In genomic region chr11:69118765-69119164, GRCm38 (mm10) we compare ENCODE assay signal across 8 mouse cellular contexts. TPM values are rescaled to one million over a fixed set of nuclear protein-coding genes. Genes with fewer than 3 reads are reported as not detected.
DNase-seq lines count a peak whose midpoint lies in the region; ATAC-seq and TF ChIP-seq lines count a peak whose summit lies in the region.

No protein-coding gene starts in this region.

- H3K9me3 ChIP-seq in forebrain, embryonic 11.5 days (ENCODE audit: control insufficient read depth, low read length), result no peaks in the 10 kb centered on the region
- no peaks in the 10 kb centered on the region for H3K9me3 ChIP-seq in lung, embryonic 16.5 days (ENCODE audit: control insufficient read depth, low read length)

- H3K27ac ChIP-seq in brown adipose tissue, adult 24 weeks (replicated peaks; ENCODE audit: low read depth, low read length), result no peak overlapping the region
- no peak overlapping the region for H3K27ac ChIP-seq in forebrain, embryonic 11.5 days (ENCODE audit: low read depth, low read length)
- H3K27ac ChIP-seq in layer of hippocampus, adult 2 months, result no peak overlapping the region
- H3K27ac ChIP-seq in lung, embryonic 16.5 days (ENCODE audit: low read length), result no peak overlapping the region; the same call in 1 of the 2 replicates

- no peak for ATAC-seq in forebrain, embryonic 11.5 days (replicated peaks; ENCODE audit: low FRiP score)
- ATAC-seq in lung, embryonic 16.5 days (ENCODE audit: low read depth), result no peak

- peak; percentile 90 for DNase-seq in CD8-positive naive resting alpha-beta T cell, adult 2 months (ENCODE audit: low read depth in 2 of 2, low spot score in 2 of 2)
- peak; percentile 92 for DNase-seq in forebrain, embryonic 11.5 days (ENCODE audit: low spot score)
- DNase-seq in heart, postnatal 36 days, result peak; percentile 92 to 96
- DNase-seq in layer of hippocampus, adult 2 months (ENCODE audit: low spot score in 2 of 2), result peak; percentile 88 to 96
- peak; percentile 84 for DNase-seq in ovary, postnatal 10 days (ENCODE audit: low spot score)
- peak; percentile 86 for DNase-seq in thymus, postnatal 14 days

- no peak overlapping the region; the same call in 1 of the 2 replicates for H3K9ac ChIP-seq in forebrain, embryonic 11.5 days (ENCODE audit: low read length)
- H3K9ac ChIP-seq in lung, embryonic 16.5 days (ENCODE audit: low read length), result 0 out of 2 replicates have a peak overlapping the region, but pooled peaks have one; percentile 5

- no peaks in the 10 kb centered on the region; the same call in 1 of the 2 replicates for H3K36me3 ChIP-seq in forebrain, embryonic 11.5 days (ENCODE audit: control insufficient read depth, insufficient read depth, low read length)
- H3K36me3 ChIP-seq in lung, embryonic 16.5 days (ENCODE audit: control insufficient read depth, insufficient read depth, low read length), result no peaks in the 10 kb centered on the region

- no peak for TF ChIP-seq CTCF in layer of hippocampus, adult 2 months (conservative IDR thresholded peaks at IDR 0.05)

- intact Hi-C loops in heart, postnatal 36 days (cut with DNase I), result loop anchor here (1.0 kb wide), 1 partner anchor 51 kb away; no protein-coding TSS in a partner anchor

- H3K4me3 ChIP-seq in brown adipose tissue, adult 24 weeks (ENCODE audit: insufficient read depth, low read depth, low read length), result peak overlapping the region; percentile 75
- peak overlapping the region; percentile 74 for H3K4me3 ChIP-seq in forebrain, embryonic 11.5 days (ENCODE audit: low read depth, low read length)
- H3K4me3 ChIP-seq in layer of hippocampus, adult 2 months, result peak overlapping the region; percentile 78
- peak overlapping the region; percentile 83 for H3K4me3 ChIP-seq in lung, embryonic 16.5 days (ENCODE audit: low read length)

- no peaks in the 10 kb centered on the region; the same call in 1 of the 2 replicates for H3K4me1 ChIP-seq in brown adipose tissue, adult 24 weeks (ENCODE audit: control insufficient read depth, insufficient read depth, insufficient read length, low read length)
- peaks cover 30% of the 10 kb centered on the region for H3K4me1 ChIP-seq in forebrain, embryonic 11.5 days (replicated peaks; ENCODE audit: control insufficient read depth, insufficient read depth, low read length)
- H3K4me1 ChIP-seq in lung, embryonic 16.5 days (replicated peaks; ENCODE audit: control insufficient read depth, insufficient read depth, low read length), result peaks cover 25% of the 10 kb centered on the region

- peak overlapping the region; percentile 97 for H3K4me2 ChIP-seq in forebrain, embryonic 11.5 days (ENCODE audit: low read depth, low read length, severe bottlenecking)
- H3K4me2 ChIP-seq in lung, embryonic 16.5 days (ENCODE audit: low read depth, low read length), result peak overlapping the region; percentile 92

- 3% methylated on average over 15 of the region's 15 CpGs for WGBS in forebrain, embryonic 11.5 days
- WGBS in lung, embryonic 16.5 days, result 2% methylated on average over 15 of the region's 15 CpGs

- peaks cover 13% of the 10 kb centered on the region for H3K27me3 ChIP-seq in forebrain, embryonic 11.5 days (ENCODE audit: control insufficient read depth, insufficient read depth, low read length)
- no peaks in the 10 kb centered on the region for H3K27me3 ChIP-seq in lung, embryonic 16.5 days (ENCODE audit: control insufficient read depth, insufficient read depth, low read depth, low read length)

RNA-seq across cellular contexts. Expression of gene Hes7, which starts 1.4 kb away (rescaled TPM):
- not detected in 2 replicates for polyA plus RNA-seq in brown adipose tissue, adult 24 weeks (2012; ENCODE audit: insufficient read depth, insufficient read length, missing spikeins)
- polyA plus RNA-seq in forebrain, embryonic 11.5 days (2014; fragmentation: Nextera tagmentation; extraction: Ambion mirVana), result 0.11 and 0.24 TPM in 2 replicates
- total RNA-seq in heart, postnatal 36 days (2021), result not detected
- total RNA-seq in layer of hippocampus, adult 2 months (2021), result 1 to 10 TPM in 1 of 2 experiments, under 1 TPM in 1; 0.79 to 1.0 TPM
- 0.38 and 0.43 TPM in 2 replicates for polyA plus RNA-seq in lung, embryonic 16.5 days (2015; fragmentation: Nextera tagmentation; extraction: Ambion mirVana)

RNA-seq across cellular contexts. Expression of gene 9130213A22Rik, which starts 3.6 kb away (rescaled TPM):
- polyA plus RNA-seq in brown adipose tissue, adult 24 weeks (2012; ENCODE audit: insufficient read depth, insufficient read length, missing spikeins), result 0.87 TPM in 1 of 2 replicates, not detected in the other
- polyA plus RNA-seq in forebrain, embryonic 11.5 days (2014; fragmentation: Nextera tagmentation; extraction: Ambion mirVana), result 0.39 TPM in 1 of 2 replicates, not detected in the other
- total RNA-seq in heart, postnatal 36 days (2021), result under 1 TPM in 1 of 2 experiments, not detected in 1; 0.22 TPM
- 1 to 10 TPM; 1.4 to 1.5 TPM for total RNA-seq in layer of hippocampus, adult 2 months (2021)
- polyA plus RNA-seq in lung, embryonic 16.5 days (2015; fragmentation: Nextera tagmentation; extraction: Ambion mirVana), result 0.36 and 0.44 TPM in 2 replicates

RNA-seq across cellular contexts. Expression of gene Aloxe3, which starts 6.9 kb away (rescaled TPM):
- not detected in 2 replicates for polyA plus RNA-seq in brown adipose tissue, adult 24 weeks (2012; ENCODE audit: insufficient read depth, insufficient read length, missing spikeins)
- polyA plus RNA-seq in forebrain, embryonic 11.5 days (2014; fragmentation: Nextera tagmentation; extraction: Ambion mirVana), result not detected in 2 replicates
- not detected for total RNA-seq in heart, postnatal 36 days (2021)
- total RNA-seq in layer of hippocampus, adult 2 months (2021), result 10 to 100 TPM in 1 of 2 experiments, 1 to 10 TPM in 1; 7.8 to 11.1 TPM
- 0.24 and 0.31 TPM in 2 replicates for polyA plus RNA-seq in lung, embryonic 16.5 days (2015; fragmentation: Nextera tagmentation; extraction: Ambion mirVana)

RNA-seq across cellular contexts. Expression of gene Per1, which starts 23.7 kb away (rescaled TPM):
- 7.9 and 15.6 TPM in 2 replicates for polyA plus RNA-seq in brown adipose tissue, adult 24 weeks (2012; ENCODE audit: insufficient read depth, insufficient read length, missing spikeins)
- 8.2 and 10.0 TPM in 2 replicates for polyA plus RNA-seq in forebrain, embryonic 11.5 days (2014; fragmentation: Nextera tagmentation; extraction: Ambion mirVana)
- 10 to 100 TPM; 34.2 to 82.1 TPM for total RNA-seq in heart, postnatal 36 days (2021)
- 10 to 100 TPM; 83.4 to 95.2 TPM for total RNA-seq in layer of hippocampus, adult 2 months (2021)
- 31.1 and 32.4 TPM in 2 replicates for polyA plus RNA-seq in lung, embryonic 16.5 days (2015; fragmentation: Nextera tagmentation; extraction: Ambion mirVana)

RNA-seq across cellular contexts. Expression of gene Vamp2, which starts 30.5 kb away (rescaled TPM):
- polyA plus RNA-seq in brown adipose tissue, adult 24 weeks (2012; ENCODE audit: insufficient read depth, insufficient read length, missing spikeins), result 42.0 and 54.9 TPM in 2 replicates
- polyA plus RNA-seq in forebrain, embryonic 11.5 days (2014; fragmentation: Nextera tagmentation; extraction: Ambion mirVana), result 95.9 and 98.4 TPM in 2 replicates
- 10 to 100 TPM; 50.5 to 72.7 TPM for total RNA-seq in heart, postnatal 36 days (2021)
- total RNA-seq in layer of hippocampus, adult 2 months (2021), result 1,000 to 10,000 TPM in 1 of 2 experiments, 100 to 1,000 TPM in 1; 988 to 1,016 TPM
- polyA plus RNA-seq in lung, embryonic 16.5 days (2015; fragmentation: Nextera tagmentation; extraction: Ambion mirVana), result 80.6 and 85.2 TPM in 2 replicates
